Mouse (Mus musculus): ENCODE measurements around the gene Oxa1l. TPM values are rescaled to one million over a fixed set of nuclear protein-coding genes. Genes with fewer than 3 reads are reported as not detected.

The Oxa1l gene
- 82.1 and 106 TPM in 2 replicates for polyA plus RNA-seq (2012; rRNA removed)
- 49.4 and 52.7 TPM in 2 replicates for polyA plus RNA-seq (2014; fragmentation: Nextera tagmentation; extraction: Ambion mirVana)

- H3K4me2 ChIP-seq (replicated peaks; ENCODE audit: low read depth, low read length, severe bottlenecking), result peak within 1 kb of the TSS; percentile 76
- H3K36me3 ChIP-seq (ENCODE audit: control insufficient read depth, insufficient read depth, low read length), result peaks cover 21% of the 10 kb centered on the region
- peak; percentile 90 for ATAC-seq (ENCODE audit: low FRiP score, low read depth)
- under 1% methylated on average over 46 of the region's 48 CpGs for WGBS
- no peaks in the 10 kb centered on the region for H3K27me3 ChIP-seq (ENCODE audit: control insufficient read depth, insufficient read depth, low read length)
- peak within 1 kb of the TSS; percentile 77 for H3K27ac ChIP-seq (replicated peaks; ENCODE audit: low read depth, low read length)
- TF ChIP-seq POLR2A (IDR thresholded peaks at IDR 0.05; ENCODE audit: borderline replicate concordance, extremely low read depth, insufficient read depth, insufficient read length), result peak; percentile 76; the same call in 1 of the 2 replicates
- H3K9ac ChIP-seq (ENCODE audit: low read depth, low read length, severe bottlenecking), result peak within 1 kb of the TSS; percentile 95
- 0 out of 2 replicates have a peak, but pooled peaks cover 5% of the 10 kb centered on the region for H3K4me1 ChIP-seq (ENCODE audit: control insufficient read depth, insufficient read depth, low read length)
- H3K9me3 ChIP-seq (ENCODE audit: control insufficient read depth, low read length), result no peaks in the 10 kb centered on the region
- peak; percentile 92 for DNase-seq (ENCODE audit: low spot score)
- peak within 1 kb of the TSS; percentile 95 for H3K4me3 ChIP-seq (replicated peaks; ENCODE audit: low read length)
Observed at GRCm38 (mm10) chr14:54360577-54361340, at the start of gene Oxa1l. TSS of gene Oxa1l (plus strand) at chr14:54360834.

GRCm38 (mm10) chr14:54311763-54312162, 48.9 kb upstream of the Oxa1l start:
- no peak overlapping the region for H3K4me2 ChIP-seq (replicated peaks; ENCODE audit: low read depth, low read length, severe bottlenecking)
- TF ChIP-seq POLR2A (IDR thresholded peaks at IDR 0.05; ENCODE audit: borderline replicate concordance, extremely low read depth, insufficient read depth, insufficient read length), result no peak
- no peak for DNase-seq (ENCODE audit: low spot score)

GRCm38 (mm10) chr14:54321556-54322376, 38.9 kb upstream of the Oxa1l start:
- Histone ChIP-seq H3K4me2 (replicated peaks; ENCODE audit: low read depth, low read length, severe bottlenecking) (no peak overlapping the region), H3K27ac (replicated peaks; ENCODE audit: low read depth, low read length) (no peak overlapping the region), H3K27me3 (ENCODE audit: control insufficient read depth, insufficient read depth, low read length) (no peaks in the 10 kb centered on the region), H3K9me3 (ENCODE audit: control insufficient read depth, low read length) (no peaks in the 10 kb centered on the region), H3K9ac (ENCODE audit: low read depth, low read length, severe bottlenecking) (no peak overlapping the region), H3K4me3 (replicated peaks; ENCODE audit: low read length) (no peak overlapping the region), H3K36me3 (ENCODE audit: control insufficient read depth, insufficient read depth, low read length) (no peaks in the 10 kb centered on the region), H3K4me1 (ENCODE audit: control insufficient read depth, insufficient read depth, low read length) (no peaks in the 10 kb centered on the region)
- no peak for DNase-seq (ENCODE audit: low spot score)
- WGBS, result 79% methylated on average over 18 of the region's 18 CpGs
- no peak for ATAC-seq (ENCODE audit: low FRiP score, low read depth)
- no peak for TF ChIP-seq POLR2A (IDR thresholded peaks at IDR 0.05; ENCODE audit: borderline replicate concordance, extremely low read depth, insufficient read depth, insufficient read length)

More at GRCm38 (mm10) chr14:54311763-54312162, 48.9 kb upstream of the Oxa1l start:
- 42% methylated on average over 3 of the region's 3 CpGs for WGBS
- H3K27me3 ChIP-seq (ENCODE audit: control insufficient read depth, insufficient read depth, low read length), result no peaks in the 10 kb centered on the region
- H3K9ac ChIP-seq (ENCODE audit: low read depth, low read length, severe bottlenecking), result no peak overlapping the region
- H3K4me3 ChIP-seq (replicated peaks; ENCODE audit: low read length), result no peak overlapping the region
- no peaks in the 10 kb centered on the region for H3K4me1 ChIP-seq (ENCODE audit: control insufficient read depth, insufficient read depth, low read length)
- H3K9me3 ChIP-seq (ENCODE audit: control insufficient read depth, low read length), result no peaks in the 10 kb centered on the region
- no peak overlapping the region for H3K27ac ChIP-seq (replicated peaks; ENCODE audit: low read depth, low read length)
- H3K36me3 ChIP-seq (ENCODE audit: control insufficient read depth, insufficient read depth, low read length), result no peaks in the 10 kb centered on the region
- ATAC-seq (ENCODE audit: low FRiP score, low read depth), result no peak

- Histone ChIP-seq H3K4me2 (replicated peaks; ENCODE audit: low read depth, low read length, severe bottlenecking) (no peak overlapping the region), H3K9ac (ENCODE audit: low read depth, low read length, severe bottlenecking) (no peak overlapping the region), H3K4me1 (ENCODE audit: control insufficient read depth, insufficient read depth, low read length) (no peaks in the 10 kb centered on the region), H3K36me3 (ENCODE audit: control insufficient read depth, insufficient read depth, low read length) (no peaks in the 10 kb centered on the region), H3K9me3 (ENCODE audit: control insufficient read depth, low read length) (no peaks in the 10 kb centered on the region), H3K27me3 (ENCODE audit: control insufficient read depth, insufficient read depth, low read length) (no peaks in the 10 kb centered on the region), H3K27ac (replicated peaks; ENCODE audit: low read depth, low read length) (no peak overlapping the region), H3K4me3 (replicated peaks; ENCODE audit: low read length) (no peak overlapping the region)
- DNase-seq (ENCODE audit: low spot score) (no peak), ATAC-seq (ENCODE audit: low FRiP score, low read depth) (no peak)
- no peak for TF ChIP-seq POLR2A (IDR thresholded peaks at IDR 0.05; ENCODE audit: borderline replicate concordance, extremely low read depth, insufficient read depth, insufficient read length)
- WGBS, result 65% methylated on average over 5 of the region's 5 CpGs
Observed at GRCm38 (mm10) chr14:54324486-54324885, 36.1 kb upstream of the Oxa1l start.

- H3K27me3 ChIP-seq (ENCODE audit: control insufficient read depth, insufficient read depth, low read length), result no peaks in the 10 kb centered on the region
- no peak for TF ChIP-seq POLR2A (IDR thresholded peaks at IDR 0.05; ENCODE audit: borderline replicate concordance, extremely low read depth, insufficient read depth, insufficient read length)
- H3K9ac ChIP-seq (ENCODE audit: low read depth, low read length, severe bottlenecking), result no peak overlapping the region
- no peak for DNase-seq (ENCODE audit: low spot score)
- H3K36me3 ChIP-seq (ENCODE audit: control insufficient read depth, insufficient read depth, low read length), result no peaks in the 10 kb centered on the region
- H3K4me3 ChIP-seq (replicated peaks; ENCODE audit: low read length), result no peak overlapping the region
- no peak overlapping the region for H3K27ac ChIP-seq (replicated peaks; ENCODE audit: low read depth, low read length)
- no peaks in the 10 kb centered on the region for H3K9me3 ChIP-seq (ENCODE audit: control insufficient read depth, low read length)
- WGBS, result 84% methylated on average over 2 of the region's 2 CpGs
- ATAC-seq (ENCODE audit: low FRiP score, low read depth), result no peak
- no peaks in the 10 kb centered on the region for H3K4me1 ChIP-seq (ENCODE audit: control insufficient read depth, insufficient read depth, low read length)
- no peak overlapping the region for H3K4me2 ChIP-seq (replicated peaks; ENCODE audit: low read depth, low read length, severe bottlenecking)
Observed at GRCm38 (mm10) chr14:54328548-54328947, 32.1 kb upstream of the Oxa1l start.
